Mouse (Mus musculus) bone marrow, adult 2 months (tissue): ENCODE data around the gene Vps41.

Experiments used
- CTCF ChIP-seq: fragments of 200-500 bp; IDR thresholded peaks from 2 replicates; pipeline ENCODE4 v1.5.1; 2011; ENCODE audit warnings: low read length, control low read depth; ENCODE audit not compliant: control insufficient read depth, insufficient read depth
- POLR2A ChIP-seq: fragments of 200-500 bp; IDR thresholded peaks from 2 replicates; pipeline ENCODE4 v1.6.1; 2011; ENCODE audit warnings: low read depth, mild to moderate bottlenecking, control low read depth, low read length, borderline replicate concordance; ENCODE audit not compliant: control insufficient read depth

DNA sequence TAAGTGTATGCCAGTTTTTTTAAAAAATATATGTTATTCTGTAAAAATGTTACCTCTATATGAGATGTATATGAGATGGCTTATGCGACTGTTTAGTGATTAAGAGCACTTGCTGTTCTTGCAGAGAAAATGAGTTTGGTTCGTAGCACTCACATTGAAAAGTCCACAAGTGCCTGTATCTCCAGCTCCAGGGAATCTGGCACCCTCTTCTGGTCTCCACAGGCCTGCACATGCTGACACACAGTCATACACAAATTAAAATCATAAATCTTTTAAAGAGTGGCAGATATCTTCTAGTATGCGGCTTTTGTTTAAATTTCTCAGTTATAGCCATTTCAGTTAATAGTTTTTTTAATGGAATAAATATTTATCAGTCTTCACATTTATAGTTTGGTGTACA, 40.9 kb downstream of the Vps41 start:
- no peak for TF ChIP-seq CTCF
- no peak for TF ChIP-seq POLR2A
